Mouse (Mus musculus) midbrain, postnatal 0 days (tissue): ENCODE data around the gene Acvrl1. TPM values are rescaled to one million over a fixed set of nuclear protein-coding genes. Genes with fewer than 3 reads are reported as not detected.

Experiments
- ATAC-seq: fragments of 200-750 bp; cut with Nextera tagmentation; 2 replicates; pipeline ENCODE4 v1.8.0; 2017; ENCODE audit warnings: moderate number of reproducible peaks, mild to moderate bottlenecking, moderate TSS enrichment, moderate library complexity; ENCODE audit not compliant: low FRiP score
- DNase-seq: peaks from one replicate; pipeline ENCODE4 v3.0.0-alpha.2; 2015; ENCODE audit warnings: low spot score
- H3K27ac ChIP-seq: fragments of 300-500 bp; sonication (generic); 2 replicates; pipeline ENCODE4 v1.5.1; 2014; ENCODE audit warnings: low read depth, mild to moderate bottlenecking, low read length, mixed read lengths
- H3K27me3 ChIP-seq: fragments of 300-500 bp; sonication (generic); 2 replicates; pipeline ENCODE4 v1.6.1; 2014; ENCODE audit warnings: low read length, control low read depth, mixed read lengths; ENCODE audit not compliant: insufficient read depth
- H3K36me3 ChIP-seq: fragments of 300-500 bp; sonication (generic); 2 replicates; pipeline ENCODE4 v1.6.1; 2014; ENCODE audit warnings: low read length, control low read depth, mixed read lengths; ENCODE audit not compliant: insufficient read depth
- H3K4me1 ChIP-seq: fragments of 300-500 bp; sonication (generic); 2 replicates; pipeline ENCODE4 v1.6.1; 2014; ENCODE audit warnings: mild to moderate bottlenecking, control low read depth, antibody characterized with exemption, low read length, mixed read lengths; ENCODE audit not compliant: insufficient read depth
- H3K4me2 ChIP-seq: fragments of 300-500 bp; sonication (generic); 2 replicates; pipeline ENCODE4 v1.6.1; 2014; ENCODE audit warnings: low read depth, mild to moderate bottlenecking, low read length, mixed read lengths; ENCODE audit not compliant: poor library complexity, severe bottlenecking
- H3K4me3 ChIP-seq: fragments of 300-500 bp; sonication (generic); 2 replicates; pipeline ENCODE4 v1.5.1; 2014; ENCODE audit warnings: low read depth, mild to moderate bottlenecking, low read length, moderate library complexity
- H3K9ac ChIP-seq: fragments of 300-500 bp; sonication (generic); replicated peaks from 2 replicates; pipeline ENCODE4 v1.6.1; 2014; ENCODE audit warnings: mild to moderate bottlenecking, low read length, moderate library complexity, mixed read lengths; ENCODE audit not compliant: poor library complexity, severe bottlenecking
- H3K9me3 ChIP-seq: fragments of 300-500 bp; sonication (generic); 2 replicates; pipeline ENCODE4 v1.6.1; 2016; ENCODE audit warnings: low read length, control low read depth
- CTCF ChIP-seq: IDR thresholded peaks from 2 replicates; pipeline ENCODE4 v1.5.1; 2016; ENCODE audit warnings: antibody characterized with exemption, mild to moderate bottlenecking
- WGBS: fragments of 180-500 bp; shearing (Covaris S2); extraction: QIAGEN DNeasy Blood & Tissue Kit; methylation state at CpG from one replicate; pipeline ENCODE4 v1.1.7; 2014; 5-methylcytosine and 5-hydroxymethylcytosine counted together
- polyA plus RNA-seq: library from polyadenylated mRNA; unstranded; fragments of >200 nt; fragmentation: Nextera tagmentation; extraction: Ambion mirVana; gene quantifications from 2 replicates; pipeline ENCODE4 v1.2.1, GENCODE M21; 2015
- total RNA-seq: library from RNA; depleted of rRNA; stranded (reverse); fragments of >200 nt; gene quantifications from 2 replicates; pipeline ENCODE4 v1.2.3, GENCODE M21; 2014

The Acvrl1 gene
- total and polyA plus RNA-seq, 2 experiments from 2014 or later: 6.1 to 8.4 TPM

- TF ChIP-seq CTCF: no peak
- Histone ChIP-seq H3K4me3 (no peak overlapping the region), H3K4me1 (no peaks in the 10 kb centered on the region; the same call in 1 of the 2 replicates), H3K9ac (no peak overlapping the region), H3K36me3 (no peaks in the 10 kb centered on the region), H3K9me3 (no peaks in the 10 kb centered on the region), H3K27me3 (0 out of 2 replicates have a peak, but pooled peaks cover 5% of the 10 kb centered on the region), H3K4me2 (no peak overlapping the region), H3K27ac (no peak overlapping the region)
- no peak for DNase-seq
- 10% methylated on average over 13 of the region's 14 CpGs for WGBS
- no peak for ATAC-seq
Observed at GRCm38 (mm10) chr15:101141061-101141541, 12.8 kb downstream of the Acvrl1 start.

GRCm38 (mm10) chr15:101142672-101143071 lies 14.3 kb downstream of the Acvrl1 start:
- H3K4me2 ChIP-seq: no peak overlapping the region

GRCm38 (mm10) chr15:101143494-101143893 lies 15.2 kb downstream of the Acvrl1 start:
- H3K36me3 ChIP-seq: no peaks in the 10 kb centered on the region
- H3K4me1 ChIP-seq: peaks cover 3% of the 10 kb centered on the region
- H3K27me3 ChIP-seq: 0 out of 2 replicates have a peak, but pooled peaks cover 5% of the 10 kb centered on the region
- no peak overlapping the region for H3K4me3 ChIP-seq
- DNase-seq: no peak
- H3K27ac ChIP-seq: no peak overlapping the region
- no peak for TF ChIP-seq CTCF
- no peaks in the 10 kb centered on the region for H3K9me3 ChIP-seq
- no peak overlapping the region for H3K4me2 ChIP-seq
- no peak for ATAC-seq
- no peak overlapping the region for H3K9ac ChIP-seq
- WGBS: 21% methylated on average over 8 of the region's 8 CpGs

More at GRCm38 (mm10) chr15:101142672-101143071, 14.3 kb downstream of the Acvrl1 start:
- 64% methylated on average over 8 of the region's 8 CpGs for WGBS
- no peak for ATAC-seq
- Histone ChIP-seq H3K9me3 (no peaks in the 10 kb centered on the region), H3K27me3 (0 out of 2 replicates have a peak, but pooled peaks cover 5% of the 10 kb centered on the region), H3K36me3 (no peaks in the 10 kb centered on the region), H3K27ac (no peak overlapping the region), H3K9ac (no peak overlapping the region), H3K4me3 (no peak overlapping the region), H3K4me1 (peaks cover 3% of the 10 kb centered on the region)
- no peak for TF ChIP-seq CTCF
- no peak for DNase-seq

- no peak for ATAC-seq
- no peak for TF ChIP-seq CTCF
- Histone ChIP-seq H3K27me3 (0 out of 2 replicates have a peak, but pooled peaks cover 5% of the 10 kb centered on the region), H3K9ac (no peak overlapping the region), H3K27ac (no peak overlapping the region), H3K4me2 (no peak overlapping the region), H3K4me3 (no peak overlapping the region), H3K36me3 (no peaks in the 10 kb centered on the region), H3K4me1 (peaks cover 3% of the 10 kb centered on the region), H3K9me3 (no peaks in the 10 kb centered on the region)
- WGBS: 83% methylated on average over 5 of the region's 5 CpGs
- DNase-seq: no peak
Observed at GRCm38 (mm10) chr15:101144176-101144575, 15.9 kb downstream of the Acvrl1 start.

GRCm38 (mm10) chr15:101144779-101145178 lies 16.5 kb downstream of the Acvrl1 start:
- 86% methylated on average over 8 of the region's 8 CpGs for WGBS
- no peaks in the 10 kb centered on the region for H3K27me3 ChIP-seq
- no peak overlapping the region for H3K4me2 ChIP-seq
- H3K9me3 ChIP-seq: no peaks in the 10 kb centered on the region
- no peak overlapping the region for H3K27ac ChIP-seq
- H3K4me1 ChIP-seq: peaks cover 3% of the 10 kb centered on the region
- H3K4me3 ChIP-seq: no peak overlapping the region
- no peak for DNase-seq
- no peak for ATAC-seq
- no peak overlapping the region for H3K9ac ChIP-seq
- TF ChIP-seq CTCF: no peak
- no peaks in the 10 kb centered on the region for H3K36me3 ChIP-seq

GRCm38 (mm10) chr15:101145424-101146099 lies 17.2 kb downstream of the Acvrl1 start:
- Histone ChIP-seq H3K36me3 (no peaks in the 10 kb centered on the region), H3K9me3 (no peaks in the 10 kb centered on the region), H3K4me2 (peak overlapping the region; percentile 34), H3K4me3 (no peak overlapping the region), H3K27me3 (no peaks in the 10 kb centered on the region), H3K27ac (no peak overlapping the region), H3K4me1 (peaks cover 3% of the 10 kb centered on the region), H3K9ac (no peak overlapping the region)
- peak; percentile 93 for DNase-seq
- peak; percentile 90 for ATAC-seq
- TF ChIP-seq CTCF: peak; percentile 95
- WGBS: 10% methylated on average over 19 of the region's 19 CpGs
